Mouse (Mus musculus): ENCODE measurements around the gene Fhit.

Gene Fhit

GRCm38 (mm10) chr14:9688664-9689257 lies 1473.1 kb downstream of the Fhit start:
- in situ Hi-C loops (cut with MboI) = no loop called here

GRCm38 (mm10) chr14:9684362-9684761 lies 1477.5 kb downstream of the Fhit start:
- in situ Hi-C loops (cut with MboI) = no loop called here

GRCm38 (mm10) chr14:9672728-9673127 lies 1489.1 kb downstream of the Fhit start:
- in situ Hi-C loops (cut with MboI) = no loop called here

GRCm38 (mm10) chr14:9671776-9672175 lies 1490.1 kb downstream of the Fhit start:
- in situ Hi-C loops (cut with MboI) = no loop called here

- in situ Hi-C loops (cut with MboI) = no loop called here
Observed at GRCm38 (mm10) chr14:9669766-9670165, 1492.1 kb downstream of the Fhit start.

GRCm38 (mm10) chr14:9658445-9658844 lies 1503.4 kb downstream of the Fhit start:
- in situ Hi-C loops (cut with MboI) = no loop called here

GRCm38 (mm10) chr14:9651417-9651816 lies 1510.4 kb downstream of the Fhit start:
- in situ Hi-C loops (cut with MboI) = no loop called here

- in situ Hi-C loops (cut with MboI) = no loop called here
Observed at GRCm38 (mm10) chr14:9648416-9648815, 1513.4 kb downstream of the Fhit start.

- in situ Hi-C loops (cut with MboI) = no loop called here
Observed at GRCm38 (mm10) chr14:9646233-9646632, 1515.6 kb downstream of the Fhit start.

- in situ Hi-C loops (cut with MboI) = no loop called here
Observed at GRCm38 (mm10) chr14:9644216-9645166, 1517.3 kb downstream of the Fhit start.

- in situ Hi-C loops (cut with MboI) = no loop called here
Observed at GRCm38 (mm10) chr14:9643700-9644099, 1518.1 kb downstream of the Fhit start.

GRCm38 (mm10) chr14:9642628-9643027 lies 1519.2 kb downstream of the Fhit start:
- in situ Hi-C loops (cut with MboI) = no loop called here

GRCm38 (mm10) chr14:9642068-9642467 lies 1519.8 kb downstream of the Fhit start:
- in situ Hi-C loops (cut with MboI) = no loop called here

GRCm38 (mm10) chr14:9634247-9634991 lies 1527.4 kb downstream of the Fhit start:
- in situ Hi-C loops (cut with MboI) = no loop called here

GRCm38 (mm10) chr14:9632537-9632936 lies 1529.3 kb downstream of the Fhit start:
- in situ Hi-C loops (cut with MboI) = no loop called here

- in situ Hi-C loops (cut with MboI) = no loop called here
Observed at GRCm38 (mm10) chr14:9623219-9624043, 1538.4 kb downstream of the Fhit start.

GRCm38 (mm10) chr14:9620902-9621540 lies 1540.8 kb downstream of the Fhit start:
- in situ Hi-C loops (cut with MboI) = no loop called here

GRCm38 (mm10) chr14:9619840-9620239 lies 1542.0 kb downstream of the Fhit start:
- in situ Hi-C loops (cut with MboI) = no loop called here

- in situ Hi-C loops (cut with MboI) = no loop called here
Observed at GRCm38 (mm10) chr14:9613126-9613525, 1548.7 kb downstream of the Fhit start.

GRCm38 (mm10) chr14:9609120-9609519 lies 1552.7 kb downstream of the Fhit start:
- in situ Hi-C loops (cut with MboI) = no loop called here
